Mouse (Mus musculus) gastrocnemius, adult 2 months (tissue): ENCODE data around the gene Gm45062. TPM values are rescaled to one million over a fixed set of nuclear protein-coding genes. Genes with fewer than 3 reads are reported as not detected.

ENCODE experiments used
- DNase-seq: peaks from one replicate; pipeline ENCODE4 v3.0.0; 2022
- H3K27ac ChIP-seq: fragments of 200-600 bp; 2 replicates; pipeline ENCODE4 v1.8.1; 2022; ENCODE audit warnings: mild to moderate bottlenecking
- H3K4me3 ChIP-seq: fragments of 200-600 bp; 2 replicates; pipeline ENCODE4 v1.8.1; 2022; ENCODE audit warnings: mild to moderate bottlenecking, moderate library complexity
- CTCF ChIP-seq: fragments of 200-600 bp; IDR thresholded peaks from 2 replicates; pipeline ENCODE4 v1.8.1; 2022; ENCODE audit warnings: antibody characterized with exemption, mild to moderate bottlenecking, moderate library complexity
- intact Hi-C: fragments of 180-260 bp; cut with DNase I; formaldehyde crosslinking; loops from one replicate; pipeline ENCODE4 v1.15.1; 2025
- total RNA-seq, 2 experiments: library from RNA; stranded (reverse); gene quantifications; 2 replicates each; pipeline ENCODE4 v1.2.3; 2021

The Gm45062 gene
- total RNA-seq, 2 experiments from 2014 or later = 0.67 TPM; not detected in 1

GRCm38 (mm10) chr6:8485414-8486175, 226.3 kb downstream of the Gm45062 start:
- DNase-seq = no peak
- intact Hi-C loops = no loop called here
- H3K27ac ChIP-seq = no peak overlapping the region
- no peak for TF ChIP-seq CTCF
- H3K4me3 ChIP-seq = no peak overlapping the region

- Histone ChIP-seq H3K4me3 (no peak overlapping the region), H3K27ac (no peak overlapping the region)
- TF ChIP-seq CTCF = no peak
- DNase-seq = no peak
- intact Hi-C loops = no loop called here
Measured at GRCm38 (mm10) chr6:8486391-8487043, 227.3 kb downstream of the Gm45062 start.

- TF ChIP-seq CTCF = no peak
- DNase-seq = no peak
- intact Hi-C loops = no loop called here
- Histone ChIP-seq H3K27ac (no peak overlapping the region), H3K4me3 (no peak overlapping the region)
Measured at GRCm38 (mm10) chr6:8487044-8487853, 228.0 kb downstream of the Gm45062 start.

GRCm38 (mm10) chr6:8488249-8488648, 229.0 kb downstream of the Gm45062 start:
- DNase-seq = no peak
- intact Hi-C loops = no loop called here
- H3K27ac ChIP-seq = no peak overlapping the region
- TF ChIP-seq CTCF = no peak
- H3K4me3 ChIP-seq = no peak overlapping the region

GRCm38 (mm10) chr6:8489266-8489665, 230.0 kb downstream of the Gm45062 start:
- DNase-seq = no peak
- TF ChIP-seq CTCF = no peak
- no peak overlapping the region for H3K4me3 ChIP-seq
- intact Hi-C loops = no loop called here
- no peak overlapping the region for H3K27ac ChIP-seq

GRCm38 (mm10) chr6:8489938-8490585, 230.8 kb downstream of the Gm45062 start:
- intact Hi-C loops = no loop called here
- no peak overlapping the region for H3K4me3 ChIP-seq
- no peak for DNase-seq
- no peak overlapping the region for H3K27ac ChIP-seq
- no peak for TF ChIP-seq CTCF

- H3K27ac ChIP-seq = no peak overlapping the region
- no peak for DNase-seq
- H3K4me3 ChIP-seq = no peak overlapping the region
- no peak for TF ChIP-seq CTCF
- intact Hi-C loops = no loop called here
Measured at GRCm38 (mm10) chr6:8492248-8492647, 233.0 kb downstream of the Gm45062 start.

- no peak for DNase-seq
- no peak for TF ChIP-seq CTCF
- no peak overlapping the region for H3K27ac ChIP-seq
Measured at GRCm38 (mm10) chr6:8495109-8495826, 236.0 kb downstream of the Gm45062 start.

GRCm38 (mm10) chr6:8495827-8496222, 236.6 kb downstream of the Gm45062 start:
- H3K4me3 ChIP-seq = no peak overlapping the region
- intact Hi-C loops = no loop called here
- no peak overlapping the region for H3K27ac ChIP-seq
- DNase-seq = no peak
- no peak for TF ChIP-seq CTCF

More at GRCm38 (mm10) chr6:8495109-8495826, 236.0 kb downstream of the Gm45062 start:
- intact Hi-C loops = no loop called here
- H3K4me3 ChIP-seq = no peak overlapping the region

- intact Hi-C loops = no loop called here
- H3K4me3 ChIP-seq = no peak overlapping the region
Measured at GRCm38 (mm10) chr6:8497234-8497867, 238.1 kb downstream of the Gm45062 start.

GRCm38 (mm10) chr6:8497868-8498257, 238.6 kb downstream of the Gm45062 start:
- no peak for DNase-seq
- intact Hi-C loops = no loop called here
- TF ChIP-seq CTCF = no peak
- Histone ChIP-seq H3K27ac (no peak overlapping the region), H3K4me3 (no peak overlapping the region)

More at GRCm38 (mm10) chr6:8497234-8497867, 238.1 kb downstream of the Gm45062 start:
- no peak for DNase-seq
- no peak for TF ChIP-seq CTCF
- no peak overlapping the region for H3K27ac ChIP-seq

- DNase-seq = no peak
- no peak for TF ChIP-seq CTCF
- Histone ChIP-seq H3K27ac (no peak overlapping the region), H3K4me3 (no peak overlapping the region)
- intact Hi-C loops = no loop called here
Measured at GRCm38 (mm10) chr6:8498961-8499360, 239.7 kb downstream of the Gm45062 start.
